Mouse (Mus musculus) gastrocnemius, postnatal 36 days (tissue): Measurements from ENCODE around the gene C2cd4c. TPM values are rescaled to one million over a fixed set of nuclear protein-coding genes. Genes with fewer than 3 reads are reported as not detected.

Source experiments
- DNase-seq, 2 experiments: peaks; one replicate each; pipeline ENCODE4 v3.0.0; 2022
- intact Hi-C: fragments of 180-260 bp; cut with DNase I; formaldehyde crosslinking; loops from one replicate; pipeline ENCODE4 v1.15.1; 2025
- total RNA-seq, 2 experiments: library from RNA; stranded (reverse); gene quantifications; 2 replicates each; pipeline ENCODE4 v1.2.3; 2021

Gene C2cd4c
- total RNA-seq, 2 experiments from 2014 or later = 0.10 to 0.25 TPM

- intact Hi-C loops = no loop called here
- no peak for DNase-seq
Observed at GRCm38 (mm10) chr10:79580811-79581210, 33.0 kb downstream of the C2cd4c start.

GRCm38 (mm10) chr10:79580356-79580755, 33.5 kb downstream of the C2cd4c start:
- intact Hi-C loops = no loop called here
- no peak for DNase-seq

- no peak for DNase-seq
- intact Hi-C loops = no loop called here
Observed at GRCm38 (mm10) chr10:79579781-79580180, 34.0 kb downstream of the C2cd4c start.

GRCm38 (mm10) chr10:79578891-79579290, 34.9 kb downstream of the C2cd4c start:
- intact Hi-C loops = no loop called here

GRCm38 (mm10) chr10:79578276-79578675, 35.5 kb downstream of the C2cd4c start:
- DNase-seq = no peak
- intact Hi-C loops = no loop called here

More at GRCm38 (mm10) chr10:79578891-79579290, 34.9 kb downstream of the C2cd4c start:
- DNase-seq = no peak

- DNase-seq = no peak
- intact Hi-C loops = no loop called here
Observed at GRCm38 (mm10) chr10:79577376-79577775, 36.4 kb downstream of the C2cd4c start.

- intact Hi-C loops = no loop called here
- no peak for DNase-seq
Observed at GRCm38 (mm10) chr10:79575754-79576153, 38.1 kb downstream of the C2cd4c start.

GRCm38 (mm10) chr10:79574796-79575195, 39.0 kb downstream of the C2cd4c start:
- intact Hi-C loops = no loop called here
- no peak for DNase-seq

GRCm38 (mm10) chr10:79574350-79574749, 39.5 kb downstream of the C2cd4c start:
- DNase-seq = no peak
- intact Hi-C loops = no loop called here

- no peak for DNase-seq
- intact Hi-C loops = no loop called here
Observed at GRCm38 (mm10) chr10:79573611-79574010, 40.2 kb downstream of the C2cd4c start.

- intact Hi-C loops = no loop called here
- DNase-seq = no peak
Observed at GRCm38 (mm10) chr10:79571314-79571713, 42.5 kb downstream of the C2cd4c start.

- intact Hi-C loops = no loop called here
- DNase-seq = no peak
Observed at GRCm38 (mm10) chr10:79569921-79570320, 43.9 kb downstream of the C2cd4c start.

GRCm38 (mm10) chr10:79559716-79560115, 54.1 kb downstream of the C2cd4c start:
- intact Hi-C loops = no loop called here
- DNase-seq = no peak

- DNase-seq = no peak
- intact Hi-C loops = no loop called here
Observed at GRCm38 (mm10) chr10:79557496-79557895, 56.3 kb downstream of the C2cd4c start.

GRCm38 (mm10) chr10:79556951-79557350, 56.9 kb downstream of the C2cd4c start:
- intact Hi-C loops = no loop called here
- DNase-seq = no peak

Other genes starting within 250 kb of the C2cd4c start
- not detected for gene Vmn2r83, start 145.3 kb downstream of the C2cd4c start, total RNA-seq
- under 1 TPM; 0.56 to 0.96 TPM for gene Plpp2, start 80.2 kb downstream of the C2cd4c start, total RNA-seq
- 10 to 100 TPM; 14.0 to 15.2 TPM for gene Mier2, start 58.8 kb downstream of the C2cd4c start, total RNA-seq
- gene Theg, start 26.7 kb downstream of the C2cd4c start, total RNA-seq = not detected
- 1 to 10 TPM; 2.3 to 2.5 TPM for gene Shc2, start 23.9 kb upstream of the C2cd4c start, total RNA-seq
- 10 to 100 TPM; 55.1 to 58.1 TPM for gene Odf3l2, start 31.7 kb upstream of the C2cd4c start, total RNA-seq
- not detected for gene Madcam1, start 50.5 kb upstream of the C2cd4c start, total RNA-seq
- 10 to 100 TPM; 19.2 to 19.6 TPM for gene Tpgs1, start 55.3 kb upstream of the C2cd4c start, total RNA-seq
- gene Cdc34, start 68.2 kb upstream of the C2cd4c start, total RNA-seq = 100 to 1,000 TPM; 344 to 378 TPM
- gene Gzmm, start 75.0 kb upstream of the C2cd4c start, total RNA-seq = 1 to 10 TPM; 4.4 to 6.0 TPM
- gene Bsg, start 90.5 kb upstream of the C2cd4c start, total RNA-seq = 100 to 1,000 TPM; 528 to 635 TPM
- gene Hcn2, start 102.6 kb upstream of the C2cd4c start, total RNA-seq = under 1 TPM; 0.72 to 0.79 TPM
- gene Polrmt, start 132.6 kb upstream of the C2cd4c start, total RNA-seq = 10 to 100 TPM; 29.4 to 33.2 TPM
- gene Fgf22, start 141.1 kb upstream of the C2cd4c start, total RNA-seq = not detected
- 10 to 100 TPM; 35.1 to 40.1 TPM for gene Rnf126, start 152.9 kb upstream of the C2cd4c start, total RNA-seq
- 1 to 10 TPM; 1.2 to 1.8 TPM for gene Fstl3, start 163.2 kb upstream of the C2cd4c start, total RNA-seq
- not detected for gene Prss57, start 176.9 kb upstream of the C2cd4c start, total RNA-seq
- 10 to 100 TPM; 13.8 to 21.4 TPM for gene Palm, start 179.5 kb upstream of the C2cd4c start, total RNA-seq
- gene Misp, start 207.0 kb upstream of the C2cd4c start, total RNA-seq = not detected
- 10 to 100 TPM; 17.2 to 17.4 TPM for gene Ptbp1, start 240.4 kb upstream of the C2cd4c start, total RNA-seq